Mouse (Mus musculus) cerebellum, adult 2 months (tissue): ENCODE data around the gene Slc27a3.
"Not testable (repeated sequence)": the region's sequence is repeated elsewhere in the genome, so short reads cannot be mapped to it uniquely, and the experiment has no call there.

ENCODE experiments used
- CTCF ChIP-seq: fragments of 200-500 bp; IDR thresholded peaks from 2 replicates; pipeline ENCODE4 v1.5.1; 2011; ENCODE audit warnings: low read depth, mild to moderate bottlenecking, control low read depth, low read length, moderate library complexity, borderline replicate concordance; ENCODE audit not compliant: insufficient read depth
- POLR2A ChIP-seq: fragments of 200-500 bp; IDR thresholded peaks from 2 replicates; pipeline ENCODE4 v1.6.1; 2011; ENCODE audit warnings: low read length, control low read depth, borderline replicate concordance; ENCODE audit not compliant: insufficient read depth

- not testable (repeated sequence) for TF ChIP-seq CTCF, POLR2A
These were observed 46.9 kb downstream of the Slc27a3 start for GRCm38 (mm10) chr3:90342853-90343252.
